In genomic region chr1:120458524-120458923, GRCm38 (mm10) we compare ENCODE assay signal across 21 mouse cellular contexts. TPM values are rescaled to one million over a fixed set of nuclear protein-coding genes. Genes with fewer than 3 reads are reported as not detected.
DNase-seq lines count a peak whose midpoint lies in the region; ATAC-seq lines count a peak whose summit lies in the region.
"Had no signal": no experiment of that assay in that cellular context is flagged by ENCODE, and none has a peak within 500 bp of the region (broad histone marks: within the 10 kb centered on the region; RNA-seq: fewer than 3 reads in every experiment).

No protein-coding gene starts in this region.

- DNase-seq in midbrain, embryonic 11.5 days (ENCODE audit: low spot score, missing footprints), result no peak
- no peak for DNase-seq in frontal cortex, postnatal 25 days (ENCODE audit: low spot score in 2 of 2)
- DNase-seq in embryo, embryonic 9.5 days (ENCODE audit: extremely low spot score), result no peak
- DNase-seq in urinary bladder, adult 18-20 months (ENCODE audit: low spot score in 2 of 2), result no peak
- DNase-seq: adrenal gland, postnatal 10 days; cerebellum, adult 18-20 months; cerebellum, adult 9-11 months; cerebellum, postnatal 36 days; gastrocnemius, postnatal 25 days had no signal

- H3K27me3 ChIP-seq in midbrain, embryonic 11.5 days (ENCODE audit: control insufficient read depth, insufficient read depth, low read length), result no peaks in the 10 kb centered on the region
- H3K27me3 ChIP-seq in midbrain, embryonic 16.5 days (ENCODE audit: control insufficient read depth, insufficient read depth, low read depth, low read length), result no peaks in the 10 kb centered on the region
- H3K27me3 ChIP-seq in hindbrain, embryonic 12.5 days, result no peaks in the 10 kb centered on the region
- no peaks in the 10 kb centered on the region for H3K27me3 ChIP-seq in hindbrain, embryonic 16.5 days (replicated peaks; ENCODE audit: control insufficient read depth, insufficient read depth, low read length)
- H3K27me3 ChIP-seq in midbrain, embryonic 15.5 days (replicated peaks), result no peaks in the 10 kb centered on the region
- H3K27me3 ChIP-seq: embryonic facial prominence, embryonic 15.5 days; forebrain, embryonic 15.5 days had no signal

- no peak overlapping the region for H3K27ac ChIP-seq in midbrain, embryonic 11.5 days (ENCODE audit: low read depth, low read length)
- H3K27ac ChIP-seq in midbrain, embryonic 16.5 days (ENCODE audit: low read length), result no peak overlapping the region
- H3K27ac ChIP-seq in hindbrain, embryonic 12.5 days, result no peak overlapping the region
- no peak overlapping the region for H3K27ac ChIP-seq in hindbrain, embryonic 16.5 days (ENCODE audit: low read depth, low read length)
- no peak overlapping the region for H3K27ac ChIP-seq in midbrain, embryonic 15.5 days
- H3K27ac ChIP-seq: embryonic facial prominence, embryonic 15.5 days; forebrain, embryonic 10.5 days; forebrain, embryonic 15.5 days had no signal

- H3K4me2 ChIP-seq in midbrain, embryonic 11.5 days, result no peak overlapping the region
- H3K4me2 ChIP-seq in midbrain, embryonic 16.5 days (ENCODE audit: low read length), result no peak overlapping the region
- H3K4me2 ChIP-seq in hindbrain, embryonic 12.5 days (replicated peaks), result no peak overlapping the region
- H3K4me2 ChIP-seq in hindbrain, embryonic 16.5 days (ENCODE audit: low read length), result no peak overlapping the region
- H3K4me2 ChIP-seq in midbrain, embryonic 15.5 days, result no peak overlapping the region
- H3K4me2 ChIP-seq: embryonic facial prominence, embryonic 15.5 days; forebrain, embryonic 15.5 days; heart, embryonic 12.5 days had no signal

- H3K4me1 ChIP-seq in midbrain, embryonic 11.5 days (ENCODE audit: control insufficient read depth, insufficient read depth, low read length), result peaks cover 4% of the 10 kb centered on the region
- no peaks in the 10 kb centered on the region for H3K4me1 ChIP-seq in midbrain, embryonic 16.5 days (ENCODE audit: control insufficient read depth, insufficient read depth, low read length)
- H3K4me1 ChIP-seq in hindbrain, embryonic 12.5 days, result peaks cover 13% of the 10 kb centered on the region; the same call in 1 of the 2 replicates
- no peaks in the 10 kb centered on the region for H3K4me1 ChIP-seq in hindbrain, embryonic 16.5 days (ENCODE audit: control insufficient read depth, insufficient read depth, low read depth, low read length)
- no peaks in the 10 kb centered on the region for H3K4me1 ChIP-seq in midbrain, embryonic 15.5 days
- H3K4me1 ChIP-seq: embryonic facial prominence, embryonic 15.5 days; forebrain, embryonic 15.5 days; heart, embryonic 12.5 days had no signal

- no peak overlapping the region for H3K4me3 ChIP-seq in midbrain, embryonic 11.5 days (ENCODE audit: low read depth, low read length)
- no peak overlapping the region for H3K4me3 ChIP-seq in midbrain, embryonic 16.5 days (ENCODE audit: low read depth, low read length)
- no peak overlapping the region for H3K4me3 ChIP-seq in hindbrain, embryonic 12.5 days
- H3K4me3 ChIP-seq in hindbrain, embryonic 16.5 days (ENCODE audit: low read length), result no peak overlapping the region
- H3K4me3 ChIP-seq in midbrain, embryonic 15.5 days, result no peak overlapping the region
- H3K4me3 ChIP-seq: embryonic facial prominence, embryonic 15.5 days; erythroblast, embryonic 14.5 days; forebrain, embryonic 10.5 days; forebrain, embryonic 15.5 days; heart, embryonic 12.5 days had no signal

- H3K9ac ChIP-seq in midbrain, embryonic 11.5 days (ENCODE audit: low read length), result no peak overlapping the region
- no peak overlapping the region for H3K9ac ChIP-seq in midbrain, embryonic 16.5 days (ENCODE audit: low read depth, low read length)
- H3K9ac ChIP-seq in hindbrain, embryonic 12.5 days, result no peak overlapping the region
- H3K9ac ChIP-seq in hindbrain, embryonic 16.5 days (ENCODE audit: low read depth, low read length), result no peak overlapping the region
- H3K9ac ChIP-seq in midbrain, embryonic 15.5 days, result no peak overlapping the region
- H3K9ac ChIP-seq: embryonic facial prominence, embryonic 15.5 days; forebrain, embryonic 15.5 days; heart, embryonic 12.5 days had no signal

- WGBS in midbrain, embryonic 11.5 days, result 36% methylated on average over 5 of the region's 5 CpGs
- WGBS in midbrain, embryonic 16.5 days, result 18% methylated on average over 4 of the region's 5 CpGs
- WGBS in hindbrain, embryonic 12.5 days, result 26% methylated on average over 4 of the region's 5 CpGs
- 17% methylated on average over 4 of the region's 5 CpGs for WGBS in hindbrain, embryonic 16.5 days
- 12% methylated on average over 5 of the region's 5 CpGs for WGBS in midbrain, embryonic 15.5 days

- no peaks in the 10 kb centered on the region for H3K9me3 ChIP-seq in midbrain, embryonic 11.5 days (ENCODE audit: control insufficient read depth, low read length)
- no peaks in the 10 kb centered on the region for H3K9me3 ChIP-seq in midbrain, embryonic 16.5 days (replicated peaks; ENCODE audit: control insufficient read depth, low read length, poor library complexity, severe bottlenecking)
- H3K9me3 ChIP-seq in hindbrain, embryonic 12.5 days (replicated peaks), result no peaks in the 10 kb centered on the region
- H3K9me3 ChIP-seq in hindbrain, embryonic 16.5 days (ENCODE audit: control insufficient read depth, low read length), result no peaks in the 10 kb centered on the region
- H3K9me3 ChIP-seq in midbrain, embryonic 15.5 days, result no peaks in the 10 kb centered on the region
- H3K9me3 ChIP-seq: embryonic facial prominence, embryonic 15.5 days; forebrain, embryonic 10.5 days; forebrain, embryonic 15.5 days; heart, embryonic 12.5 days had no signal

- H3K36me3 ChIP-seq in midbrain, embryonic 11.5 days (ENCODE audit: control insufficient read depth, insufficient read depth, low read length), result no peaks in the 10 kb centered on the region
- no peaks in the 10 kb centered on the region for H3K36me3 ChIP-seq in midbrain, embryonic 16.5 days (ENCODE audit: control insufficient read depth, insufficient read depth, low read length)
- H3K36me3 ChIP-seq in hindbrain, embryonic 12.5 days, result no peaks in the 10 kb centered on the region
- H3K36me3 ChIP-seq in hindbrain, embryonic 16.5 days (ENCODE audit: control insufficient read depth, insufficient read depth, low read length), result no peaks in the 10 kb centered on the region
- no peaks in the 10 kb centered on the region for H3K36me3 ChIP-seq in midbrain, embryonic 15.5 days (replicated peaks)
- H3K36me3 ChIP-seq: embryonic facial prominence, embryonic 15.5 days; forebrain, embryonic 10.5 days; forebrain, embryonic 15.5 days; heart, embryonic 12.5 days had no signal

- peak; percentile 57 for ATAC-seq in midbrain, embryonic 11.5 days (ENCODE audit: low FRiP score)
- no peak for ATAC-seq in midbrain, embryonic 16.5 days
- ATAC-seq in hindbrain, embryonic 12.5 days (ENCODE audit: low FRiP score), result peak; percentile 55
- peak; percentile 71 for ATAC-seq in hindbrain, embryonic 16.5 days
- ATAC-seq in midbrain, embryonic 15.5 days (replicated peaks), result 0 out of 2 replicates have a peak, but pooled peaks have one; percentile 27
- ATAC-seq: forebrain, embryonic 15.5 days; intestine, embryonic 16.5 days had no signal

RNA-seq across cellular contexts. Expression of gene Marco, which starts 46.3 kb away (rescaled TPM):
- polyA plus RNA-seq in midbrain, embryonic 11.5 days (2014; fragmentation: Nextera tagmentation; extraction: Ambion mirVana), result not detected in 2 replicates
- 0.15 TPM in 1 of 2 replicates, not detected in the other for polyA plus RNA-seq in midbrain, embryonic 16.5 days (2015; fragmentation: Nextera tagmentation; extraction: Ambion mirVana)
- polyA plus RNA-seq in hindbrain, embryonic 12.5 days (2016; fragmentation: Nextera tagmentation; extraction: Ambion mirVana), result not detected in 2 replicates
- 0.10 and 0.16 TPM in 2 replicates for polyA plus RNA-seq in hindbrain, embryonic 16.5 days (2015; fragmentation: Nextera tagmentation; extraction: Ambion mirVana)
- polyA plus RNA-seq in midbrain, embryonic 15.5 days (2015; fragmentation: Nextera tagmentation; extraction: Ambion mirVana), result 0.18 and 0.23 TPM in 2 replicates
- polyA plus RNA-seq: C2C12; embryonic facial prominence, embryonic 15.5 days; forebrain, embryonic 10.5 days; frontal cortex, adult 2 months; heart, embryonic 12.5 days had no signal
